Mouse (Mus musculus) liver, embryonic 12.5 days (tissue): ENCODE data around the gene Ube2j1. TPM values are rescaled to one million over a fixed set of nuclear protein-coding genes. Genes with fewer than 3 reads are reported as not detected.
"Not testable (repeated sequence)": the region's sequence is repeated elsewhere in the genome, so short reads cannot be mapped to it uniquely, and the experiment has no call there.

Experiments used
- ATAC-seq: fragments of 200-750 bp; cut with Nextera tagmentation; 2 replicates; pipeline ENCODE4 v1.8.0; 2017; ENCODE audit warnings: moderate number of reproducible peaks, mild to moderate bottlenecking, moderate library complexity
- H3K27ac ChIP-seq: fragments of 300-500 bp; sonication (generic); 2 replicates; pipeline ENCODE4 v1.5.1; 2016; ENCODE audit warnings: mild to moderate bottlenecking
- H3K27me3 ChIP-seq: fragments of 300-500 bp; sonication (generic); replicated peaks from 2 replicates; pipeline ENCODE4 v1.6.1; 2016; ENCODE audit warnings: mild to moderate bottlenecking, moderate library complexity
- H3K36me3 ChIP-seq: fragments of 300-500 bp; sonication (generic); 2 replicates; pipeline ENCODE4 v1.6.1; 2016; ENCODE audit warnings: mild to moderate bottlenecking, moderate library complexity
- H3K4me1 ChIP-seq: fragments of 300-500 bp; sonication (generic); 2 replicates; pipeline ENCODE4 v1.6.1; 2016
- H3K4me2 ChIP-seq: fragments of 300-500 bp; sonication (generic); 2 replicates; pipeline ENCODE4 v1.6.1; 2016; ENCODE audit warnings: mild to moderate bottlenecking, moderate library complexity
- H3K4me3 ChIP-seq: fragments of 300-500 bp; sonication (generic); 2 replicates; pipeline ENCODE4 v1.5.1; 2016; ENCODE audit warnings: mild to moderate bottlenecking, moderate library complexity
- H3K9ac ChIP-seq: fragments of 300-500 bp; sonication (generic); 2 replicates; pipeline ENCODE4 v1.6.1; 2016; ENCODE audit warnings: mild to moderate bottlenecking, moderate library complexity
- H3K9me3 ChIP-seq: fragments of 300-500 bp; sonication (generic); replicated peaks from 2 replicates; pipeline ENCODE4 v1.6.1; 2016; ENCODE audit warnings: mild to moderate bottlenecking, moderate library complexity
- WGBS: fragments of 180-500 bp; shearing (Covaris S2); methylation state at CpG from one replicate; pipeline ENCODE4 v1.1.7; 2016; ENCODE audit not compliant: insufficient replicate concordance; 5-methylcytosine and 5-hydroxymethylcytosine counted together
- polyA plus RNA-seq: library from polyadenylated mRNA; unstranded; fragments of >200 nt; fragmentation: Nextera tagmentation; extraction: Ambion mirVana; gene quantifications from 2 replicates; pipeline ENCODE4 v1.2.1, GENCODE M21; 2016

Gene Ube2j1
- polyA plus RNA-seq, 1 experiment from 2014 or later = 34.2 TPM

DNA sequence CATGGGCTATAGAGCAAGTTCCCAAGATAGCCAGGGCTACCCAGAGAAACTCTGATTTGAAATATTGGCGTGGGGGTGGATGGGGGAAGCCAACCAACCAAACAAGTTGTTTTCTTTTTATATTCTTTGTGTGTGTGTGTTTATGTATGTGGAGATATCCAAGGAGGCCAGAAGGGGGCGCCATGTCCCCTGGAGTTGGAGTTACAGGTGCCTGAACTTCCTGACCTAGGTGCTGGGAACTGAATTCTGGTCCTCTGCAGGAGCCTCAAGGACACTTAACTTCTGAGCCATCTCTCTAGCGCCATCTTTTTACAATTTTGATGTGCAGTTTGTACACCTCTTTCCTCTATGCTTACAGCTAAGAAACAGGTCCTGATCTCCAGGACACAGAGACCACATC is 37.0 kb upstream of the Ube2j1 start:
- Histone ChIP-seq H3K27me3 (peaks cover 29% of the 10 kb centered on the region; the same call in 1 of the 2 replicates), H3K4me1 (peaks cover 20% of the 10 kb centered on the region), H3K27ac (no peak overlapping the region), H3K4me2 (no peak overlapping the region), H3K9ac (no peak overlapping the region), H3K4me3 (no peak overlapping the region), H3K36me3 (no peaks in the 10 kb centered on the region), H3K9me3 (no peaks in the 10 kb centered on the region)
- 58% methylated on average over 3 of the region's 3 CpGs for WGBS
- ATAC-seq = no peak

- ATAC-seq = no peak
- H3K4me2 ChIP-seq = no peak overlapping the region
- H3K27me3 ChIP-seq = peaks cover 17% of the 10 kb centered on the region; the same call in 1 of the 2 replicates
- H3K36me3 ChIP-seq = no peaks in the 10 kb centered on the region
- no peaks in the 10 kb centered on the region for H3K9me3 ChIP-seq
- H3K27ac ChIP-seq = no peak overlapping the region
- 83% methylated on average over 5 of the region's 5 CpGs for WGBS
- no peak overlapping the region for H3K4me3 ChIP-seq
- peaks cover 17% of the 10 kb centered on the region for H3K4me1 ChIP-seq
- H3K9ac ChIP-seq = no peak overlapping the region
These were observed 35.1 kb upstream of the Ube2j1 start for GRCm38 (mm10) chr4:32996083-32996482.

GRCm38 (mm10) chr4:32997571-32997970 is 33.6 kb upstream of the Ube2j1 start:
- WGBS = 76% methylated on average over 5 of the region's 5 CpGs
- no peaks in the 10 kb centered on the region for H3K9me3 ChIP-seq
- no peak overlapping the region for H3K4me3 ChIP-seq
- no peaks in the 10 kb centered on the region for H3K36me3 ChIP-seq
- peaks cover 4% of the 10 kb centered on the region; the same call in 1 of the 2 replicates for H3K27me3 ChIP-seq
- H3K4me1 ChIP-seq = peaks cover 17% of the 10 kb centered on the region
- no peak overlapping the region for H3K9ac ChIP-seq
- H3K27ac ChIP-seq = no peak overlapping the region
- H3K4me2 ChIP-seq = no peak overlapping the region
- no peak for ATAC-seq

DNA sequence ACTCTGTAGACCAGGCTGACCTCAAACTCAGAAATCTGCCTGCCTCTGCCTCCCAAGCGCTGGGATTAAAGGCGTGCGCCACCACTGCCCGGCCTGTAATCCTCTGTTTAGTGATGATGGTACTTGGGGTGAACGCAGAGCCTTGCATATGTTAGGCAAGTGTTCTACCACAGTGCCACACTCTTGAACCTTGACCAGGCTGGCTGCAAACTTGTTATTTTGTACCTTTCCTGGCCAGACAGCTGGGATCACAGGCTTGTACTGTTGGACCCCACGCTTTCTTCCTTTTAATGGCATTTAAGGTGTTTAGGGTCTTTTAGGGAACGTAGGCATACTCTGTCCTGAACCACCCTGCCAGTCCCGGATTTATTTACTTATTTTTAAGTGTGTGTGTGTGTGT is 32.2 kb upstream of the Ube2j1 start:
- 84% methylated on average over 8 of the region's 8 CpGs for WGBS
- Histone ChIP-seq H3K4me3 (no peak overlapping the region), H3K4me1 (peaks cover 17% of the 10 kb centered on the region), H3K9ac (no peak overlapping the region), H3K27me3 (peaks cover 3% of the 10 kb centered on the region; the same call in 1 of the 2 replicates), H3K9me3 (no peaks in the 10 kb centered on the region), H3K36me3 (no peaks in the 10 kb centered on the region), H3K27ac (no peak overlapping the region), H3K4me2 (no peak overlapping the region)
- no peak for ATAC-seq

- 56% methylated on average over 3 of the region's 3 CpGs for WGBS
- Histone ChIP-seq H3K9me3 (no peaks in the 10 kb centered on the region), H3K4me2 (no peak overlapping the region), H3K27me3 (peaks cover 3% of the 10 kb centered on the region; the same call in 1 of the 2 replicates), H3K36me3 (no peaks in the 10 kb centered on the region), H3K4me1 (no peaks in the 10 kb centered on the region), H3K27ac (no peak overlapping the region), H3K9ac (no peak overlapping the region), H3K4me3 (no peak overlapping the region)
- ATAC-seq = no peak
These were observed 29.1 kb upstream of the Ube2j1 start for GRCm38 (mm10) chr4:33002081-33002480.

DNA sequence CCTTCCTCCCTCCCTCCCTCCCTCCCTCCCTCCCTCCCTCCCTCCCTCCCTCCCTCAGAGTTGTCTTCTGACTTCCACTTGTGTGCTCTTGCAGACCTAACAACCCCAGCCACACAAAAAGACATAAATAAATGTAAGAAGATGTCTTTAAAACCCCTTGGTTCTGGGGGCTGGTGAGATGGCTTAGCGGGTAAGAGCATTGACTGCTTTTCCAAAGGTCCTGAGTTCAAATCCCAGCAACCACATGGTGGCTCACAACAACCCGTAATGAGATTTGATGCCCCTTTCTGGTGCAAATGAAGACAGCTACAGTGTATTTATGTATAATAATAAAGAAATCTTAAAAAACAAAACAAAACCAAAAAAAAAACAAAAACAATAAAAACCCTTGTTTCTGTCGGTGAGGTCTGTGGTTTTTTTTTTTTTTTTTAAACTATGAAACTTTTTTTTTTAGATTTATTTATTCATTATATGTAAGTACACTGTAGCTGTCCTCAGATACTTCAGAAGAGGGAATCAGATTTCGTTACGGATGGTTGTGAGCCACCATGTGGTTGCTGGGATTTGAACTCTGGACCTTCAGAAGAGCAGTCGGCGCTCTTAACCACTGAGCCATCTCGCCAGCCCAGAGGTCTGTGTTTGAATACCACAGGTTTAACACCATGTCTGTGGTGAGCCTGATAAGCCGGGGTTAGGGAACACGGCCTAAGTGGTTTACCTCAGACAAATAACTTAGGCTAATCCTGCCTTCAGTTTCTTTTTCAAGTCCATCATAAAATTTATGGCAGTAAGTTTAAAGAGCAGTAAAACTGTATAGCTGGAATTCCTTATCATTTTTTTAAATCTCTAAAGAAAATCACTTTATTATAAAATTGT is 25.4 kb upstream of the Ube2j1 start:
- H3K9ac ChIP-seq, H3K4me1 ChIP-seq, H3K27me3 ChIP-seq, H3K36me3 ChIP-seq, H3K27ac ChIP-seq, H3K4me2 ChIP-seq, H3K4me3 ChIP-seq, H3K9me3 ChIP-seq: not testable (repeated sequence)
- WGBS = 56% methylated on average over 10 of the region's 10 CpGs
- ATAC-seq = 0 out of 2 replicates have a peak, but pooled peaks have one; percentile 35

DNA sequence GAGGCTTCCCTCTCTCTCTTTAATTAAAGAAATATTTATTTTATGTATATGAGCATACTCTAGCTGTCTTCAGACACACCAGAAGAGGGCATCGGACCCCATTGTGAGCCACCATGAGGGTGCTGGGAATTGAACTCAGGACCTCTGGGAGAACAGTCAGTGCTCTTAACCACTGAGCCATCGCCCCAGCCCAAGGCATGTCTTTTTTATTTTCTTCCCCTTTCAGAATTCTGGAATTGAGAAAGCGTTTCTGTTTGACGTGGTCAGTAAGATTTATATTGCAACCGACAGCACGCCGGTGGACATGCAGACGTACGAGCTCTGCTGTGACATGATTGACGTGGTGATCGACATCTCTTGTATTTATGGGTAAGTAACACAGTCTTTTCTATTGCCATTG is 24.4 kb upstream of the Ube2j1 start:
- Histone ChIP-seq H3K9ac (no peak overlapping the region), H3K4me3 (no peak overlapping the region), H3K9me3 (no peaks in the 10 kb centered on the region), H3K27ac (no peak overlapping the region), H3K27me3 (no peaks in the 10 kb centered on the region), H3K4me2 (no peak overlapping the region), H3K36me3 (no peaks in the 10 kb centered on the region), H3K4me1 (peaks cover 6% of the 10 kb centered on the region; the same call in 1 of the 2 replicates)
- 79% methylated on average over 11 of the region's 11 CpGs for WGBS
- ATAC-seq = no peak

DNA sequence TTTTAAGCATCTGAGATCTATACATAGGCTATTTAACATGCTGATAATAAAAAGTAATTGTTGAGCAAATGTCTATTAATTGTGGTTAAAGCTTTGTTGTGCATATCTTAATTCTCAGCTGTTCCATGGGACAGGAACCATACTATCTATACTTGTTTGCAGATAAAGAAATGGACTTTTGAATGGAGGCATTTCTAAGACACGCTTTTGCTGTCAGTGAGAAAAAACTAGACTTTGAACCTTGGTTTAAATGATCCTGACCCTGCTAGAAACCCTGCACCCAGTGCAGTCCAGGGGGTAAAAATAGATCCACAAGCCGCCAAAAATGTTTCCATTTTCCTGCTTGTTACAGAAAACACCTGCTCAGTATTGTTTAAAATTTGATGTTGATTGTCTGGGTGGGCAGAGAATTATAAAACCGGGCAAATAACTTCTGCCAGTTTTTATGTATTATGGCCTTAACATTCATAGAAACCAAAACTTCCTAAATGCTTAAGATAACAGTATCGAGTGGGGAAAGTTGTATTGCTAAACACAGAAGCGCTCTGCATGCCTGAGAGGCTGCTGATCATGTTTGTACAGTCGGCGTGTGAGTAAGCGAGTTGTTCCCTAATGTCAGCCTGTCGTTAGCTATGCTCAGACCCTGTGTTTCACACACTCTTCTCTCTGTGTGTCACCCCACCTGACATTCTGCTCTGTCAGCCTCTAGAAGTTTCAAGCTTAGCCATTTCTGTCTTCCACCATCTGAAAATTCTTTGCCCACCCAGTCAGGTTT is 23.6 kb upstream of the Ube2j1 start:
- H3K4me3 ChIP-seq = no peak overlapping the region
- H3K27ac ChIP-seq = no peak overlapping the region
- no peak overlapping the region for H3K4me2 ChIP-seq
- no peak for ATAC-seq
- H3K9ac ChIP-seq = no peak overlapping the region
- no peaks in the 10 kb centered on the region for H3K27me3 ChIP-seq
- H3K9me3 ChIP-seq = no peaks in the 10 kb centered on the region
- WGBS = 55% methylated on average over 9 of the region's 9 CpGs
- H3K4me1 ChIP-seq = peaks cover 6% of the 10 kb centered on the region; the same call in 1 of the 2 replicates
- no peaks in the 10 kb centered on the region for H3K36me3 ChIP-seq

DNA sequence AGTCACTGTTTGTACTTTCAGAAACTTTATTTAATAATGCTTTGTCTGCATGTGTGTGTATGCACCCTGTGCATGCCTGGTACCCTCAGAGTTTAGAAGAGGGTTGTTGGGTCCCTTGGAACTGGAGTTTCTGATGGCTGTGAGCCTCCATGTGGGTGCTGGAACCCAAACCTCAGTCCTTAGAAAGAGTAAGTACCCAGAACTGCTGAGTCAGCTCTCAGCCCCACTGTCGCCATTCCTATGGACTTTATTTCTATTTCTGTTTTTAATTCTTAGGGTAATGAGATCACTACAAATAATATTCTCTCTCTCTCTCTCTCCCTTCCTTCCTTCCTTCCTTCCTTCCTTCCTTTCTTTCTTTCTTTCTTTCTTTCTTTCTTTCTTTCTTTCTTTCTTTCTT is 21.1 kb upstream of the Ube2j1 start:
- WGBS = 74% methylated on average over 1 of the region's 1 CpGs

DNA sequence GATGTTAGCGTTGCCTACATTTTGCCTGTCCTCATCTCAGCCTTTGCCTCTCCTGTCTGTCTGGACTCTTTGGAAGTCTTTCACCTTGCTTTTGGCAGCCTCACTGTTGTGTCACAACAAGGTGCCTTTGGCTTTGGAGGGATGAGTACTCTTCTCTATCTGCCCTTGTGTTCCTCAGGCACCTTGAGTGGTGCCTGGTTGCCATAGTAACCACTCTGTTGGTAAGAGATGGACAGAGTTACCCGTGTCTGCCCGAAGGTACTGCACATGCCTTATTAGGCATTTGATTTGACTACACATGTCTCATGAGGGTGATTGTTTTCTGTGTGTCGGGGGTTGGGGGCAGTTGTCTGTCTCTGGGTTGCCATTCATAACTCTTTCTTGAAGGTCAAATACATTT is 18.7 kb upstream of the Ube2j1 start:
- peaks cover 4% of the 10 kb centered on the region; the same call in 1 of the 2 replicates for H3K4me1 ChIP-seq
- no peak overlapping the region for H3K27ac ChIP-seq
- no peaks in the 10 kb centered on the region for H3K9me3 ChIP-seq
- no peak overlapping the region for H3K9ac ChIP-seq
- WGBS = 77% methylated on average over 4 of the region's 4 CpGs
- no peak for ATAC-seq
- no peaks in the 10 kb centered on the region for H3K36me3 ChIP-seq
- H3K27me3 ChIP-seq = no peaks in the 10 kb centered on the region
- H3K4me3 ChIP-seq = no peak overlapping the region
- H3K4me2 ChIP-seq = no peak overlapping the region

More for the DNA sequence above, 21.1 kb upstream of the Ube2j1 start:
- no peaks in the 10 kb centered on the region for H3K9me3 ChIP-seq
- peaks cover 6% of the 10 kb centered on the region; the same call in 1 of the 2 replicates for H3K4me1 ChIP-seq
- no peak overlapping the region for H3K9ac ChIP-seq
- H3K4me2 ChIP-seq = no peak overlapping the region
- H3K4me3 ChIP-seq = no peak overlapping the region
- no peak for ATAC-seq
- H3K27me3 ChIP-seq = no peaks in the 10 kb centered on the region
- no peaks in the 10 kb centered on the region for H3K36me3 ChIP-seq
- H3K27ac ChIP-seq = no peak overlapping the region

DNA sequence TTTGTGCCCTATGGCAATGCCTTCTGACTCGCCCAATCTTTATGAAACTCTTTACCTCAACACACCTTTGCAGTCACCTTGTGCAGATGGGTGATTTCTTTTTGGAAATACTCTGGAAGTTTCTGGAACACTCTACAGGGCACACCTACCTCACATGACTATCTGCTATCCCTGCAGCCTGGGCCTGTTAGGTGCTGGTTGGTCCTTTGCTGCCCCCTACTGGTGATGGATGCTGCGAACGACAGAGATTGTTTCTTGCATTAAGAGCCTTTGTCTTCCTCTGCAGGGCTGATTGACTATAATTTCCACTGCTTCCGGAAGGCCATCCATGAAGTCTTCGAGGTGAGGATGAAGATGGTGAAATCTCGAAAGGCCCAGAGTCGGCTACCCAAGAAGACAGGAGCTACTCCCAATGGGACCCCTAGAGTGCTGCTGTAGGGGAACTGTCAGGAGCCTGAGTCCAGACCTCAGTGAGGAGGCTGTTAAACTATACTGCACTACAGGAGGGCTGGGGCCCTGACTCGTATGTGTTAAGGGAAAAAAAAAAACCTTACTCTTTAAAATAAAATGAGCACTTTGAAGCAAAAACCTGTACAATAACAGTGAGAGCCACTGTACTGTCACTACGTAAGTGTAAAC is 12.7 kb upstream of the Ube2j1 start:
- Histone ChIP-seq H3K9ac (no peak overlapping the region), H3K36me3 (no peaks in the 10 kb centered on the region), H3K9me3 (no peaks in the 10 kb centered on the region), H3K4me3 (no peak overlapping the region), H3K4me1 (no peaks in the 10 kb centered on the region), H3K4me2 (no peak overlapping the region), H3K27me3 (peaks cover 17% of the 10 kb centered on the region), H3K27ac (no peak overlapping the region)
- ATAC-seq = peak; percentile 61; the same call in 1 of the 2 replicates
- WGBS = 26% methylated on average over 9 of the region's 9 CpGs
